Mouse (Mus musculus) MEL (cell line): ENCODE measurements around the gene Rhbdl3. TPM values are rescaled to one million over a fixed set of nuclear protein-coding genes. Genes with fewer than 3 reads are reported as not detected.

Experiments
- DNase-seq: peaks from one replicate; pipeline ENCODE4 v3.0.0; 2011; ENCODE audit warnings: low read depth, low spot score
- H3K27ac ChIP-seq: 2 replicates; pipeline ENCODE4 v1.5.1; 2012; ENCODE audit warnings: low read depth, mild to moderate bottlenecking, control low read depth, low read length, moderate library complexity; ENCODE audit not compliant: control insufficient read depth
- H3K27me3 ChIP-seq, 2 experiments: fragments of 150-350 bp in 1 of 2; sonication (generic) in 1 of 2; 2 replicates each; pipeline ENCODE4 v1.6.1; 2012; ENCODE audit warnings: low read length in 2 of 2, mild to moderate bottlenecking in 2 of 2, improper control_type of control experiment in 1 of 2, moderate library complexity in 1 of 2; ENCODE audit not compliant: insufficient read depth in 2 of 2, control insufficient read depth in 1 of 2
- H3K36me3 ChIP-seq, 2 experiments: 2 replicates each; pipeline ENCODE4 v1.6.1; 2012 to 2014; ENCODE audit warnings: low read length in 2 of 2, improper control_type of control experiment in 1 of 2, inconsistent platforms in 1 of 2, mild to moderate bottlenecking in 1 of 2; ENCODE audit not compliant: insufficient read depth in 2 of 2, control insufficient read depth in 1 of 2
- H3K4me1 ChIP-seq, 2 experiments: fragments of 150-350 bp in 1 of 2; sonication (generic) in 1 of 2; 2 replicates each; pipeline ENCODE4 v1.6.1; 2012; ENCODE audit warnings: low read length in 2 of 2, improper control_type of control experiment in 1 of 2, mild to moderate bottlenecking in 1 of 2; ENCODE audit not compliant: insufficient read depth in 2 of 2, control insufficient read depth in 1 of 2
- H3K4me3 ChIP-seq, 2 experiments: fragments of 150-350 bp in 1 of 2; sonication (generic) in 1 of 2; 2 replicates each; pipeline ENCODE4 v1.5.1; 2012; ENCODE audit warnings: low read depth in 2 of 2, low read length in 2 of 2, mild to moderate bottlenecking in 2 of 2, moderate library complexity in 2 of 2, control low read depth in 1 of 2, improper control_type of control experiment in 1 of 2; ENCODE audit not compliant: control insufficient read depth in 1 of 2, insufficient read depth in 1 of 2
- H3K79me2 ChIP-seq: 2 replicates; pipeline ENCODE4 v1.6.1; 2012; ENCODE audit warnings: mild to moderate bottlenecking, low read length, moderate library complexity; ENCODE audit not compliant: control insufficient read depth, poor library complexity, insufficient read depth
- H3K9ac ChIP-seq: 2 replicates; pipeline ENCODE4 v1.6.1; 2012; ENCODE audit warnings: low read depth, mild to moderate bottlenecking, control low read depth, low read length, moderate library complexity; ENCODE audit not compliant: control insufficient read depth, poor library complexity, severe bottlenecking
- H3K9me3 ChIP-seq: fragments of 150-350 bp; sonication (generic); replicated peaks from 2 replicates; pipeline ENCODE4 v1.6.1; 2012; ENCODE audit warnings: mild to moderate bottlenecking, low read length, improper control_type of control experiment, moderate library complexity; ENCODE audit not compliant: insufficient read depth
- BHLHE40 ChIP-seq: IDR thresholded peaks from 2 replicates; pipeline ENCODE4 v1.6.1; 2012; ENCODE audit warnings: low read depth, mild to moderate bottlenecking, inconsistent platforms, low read length, improper control_type of control experiment, borderline replicate concordance
- CHD1 ChIP-seq: IDR thresholded peaks from 2 replicates; pipeline ENCODE4 v1.6.1; 2012; ENCODE audit warnings: low read depth, mild to moderate bottlenecking, inconsistent platforms, low read length, improper control_type of control experiment
- CHD2 ChIP-seq: IDR thresholded peaks from 2 replicates; pipeline ENCODE4 v1.6.1; 2011; ENCODE audit warnings: low read length, improper control_type of control experiment
- CTCF ChIP-seq, 3 experiments: IDR thresholded peaks in 2 of 3; conservative IDR thresholded peaks in 1 of 3; 2 replicates each; pipeline ENCODE4 v1.5.1; 2011 to 2012; ENCODE audit warnings: low read length in 3 of 3, low read depth in 2 of 3, mild to moderate bottlenecking in 2 of 3, improper control_type of control experiment in 1 of 3, inconsistent platforms in 1 of 3, mixed read lengths in 1 of 3, moderate library complexity in 1 of 3; ENCODE audit not compliant: control insufficient read depth in 1 of 3, insufficient read depth in 1 of 3, poor library complexity in 1 of 3, severe bottlenecking in 1 of 3
- E2F4 ChIP-seq: IDR thresholded peaks from 2 replicates; pipeline ENCODE4 v1.6.1; 2011; ENCODE audit warnings: low read depth, low read length, improper control_type of control experiment, borderline replicate concordance
- EP300 ChIP-seq, 2 experiments: IDR thresholded peaks; 2 replicates each; pipeline ENCODE4 v1.6.1; 2011; ENCODE audit warnings: improper control_type of control experiment in 2 of 2, low read length in 2 of 2, low read depth in 1 of 2, mild to moderate bottlenecking in 1 of 2
- ETS1 ChIP-seq: IDR thresholded peaks from 2 replicates; pipeline ENCODE4 v1.6.1; 2012; ENCODE audit warnings: low read depth, mild to moderate bottlenecking, inconsistent platforms, low read length, improper control_type of control experiment, moderate library complexity
- GABPA ChIP-seq: IDR thresholded peaks from 2 replicates; pipeline ENCODE4 v1.6.1; 2012; ENCODE audit warnings: low read depth, mild to moderate bottlenecking, inconsistent platforms, low read length, improper control_type of control experiment, moderate library complexity
- GATA1 ChIP-seq: IDR thresholded peaks from 2 replicates; pipeline ENCODE4 v1.6.1; 2011; ENCODE audit warnings: low read depth, low read length, improper control_type of control experiment
- HCFC1 ChIP-seq: IDR thresholded peaks from 2 replicates; pipeline ENCODE4 v1.6.1; 2012; ENCODE audit warnings: low read depth, mild to moderate bottlenecking, inconsistent platforms, low read length, improper control_type of control experiment, moderate library complexity
- JUND ChIP-seq: IDR thresholded peaks from 2 replicates; pipeline ENCODE4 v1.6.1; 2011; ENCODE audit warnings: low read depth, mild to moderate bottlenecking, improper control_type of control experiment, low read length
- KAT2A ChIP-seq: conservative IDR thresholded peaks from 2 replicates; pipeline ENCODE4 v1.6.1; 2012; ENCODE audit warnings: low read depth, low read length, improper control_type of control experiment, inconsistent platforms
- MAFK ChIP-seq: IDR thresholded peaks from 2 replicates; pipeline ENCODE4 v1.6.1; 2011; ENCODE audit warnings: low read depth, mild to moderate bottlenecking, low read length, improper control_type of control experiment, borderline replicate concordance
- MAX ChIP-seq: IDR thresholded peaks from 2 replicates; pipeline ENCODE4 v1.6.1; 2011; ENCODE audit warnings: low read length, improper control_type of control experiment
- MXI1 ChIP-seq: IDR thresholded peaks from 2 replicates; pipeline ENCODE4 v1.6.1; 2011; ENCODE audit warnings: mild to moderate bottlenecking, low read depth, low read length, improper control_type of control experiment
- MYB ChIP-seq: IDR thresholded peaks from 2 replicates; pipeline ENCODE4 v1.6.1; 2011; ENCODE audit warnings: mild to moderate bottlenecking, low read depth, low read length, improper control_type of control experiment
- MYC ChIP-seq: IDR thresholded peaks from 2 replicates; pipeline ENCODE4 v1.6.1; 2011; ENCODE audit warnings: low read depth, mild to moderate bottlenecking, low read length, improper control_type of control experiment, moderate library complexity
- NELFE ChIP-seq: IDR thresholded peaks from 2 replicates; pipeline ENCODE4 v1.6.1; 2011; ENCODE audit warnings: low read depth, low read length, improper control_type of control experiment
- NRF1 ChIP-seq: IDR thresholded peaks from 2 replicates; pipeline ENCODE4 v1.6.1; 2014; ENCODE audit warnings: low read depth, mild to moderate bottlenecking, inconsistent platforms, low read length, improper control_type of control experiment, moderate library complexity; ENCODE audit not compliant: poor library complexity, insufficient read depth, severe bottlenecking
- POLR2A ChIP-seq, 2 experiments: IDR thresholded peaks; 2 replicates each; pipeline ENCODE4 v1.6.1; 2011 to 2012; ENCODE audit warnings: low read length in 2 of 2, mild to moderate bottlenecking in 2 of 2, control low read depth in 1 of 2, improper control_type of control experiment in 1 of 2, low read depth in 1 of 2, moderate library complexity in 1 of 2; ENCODE audit not compliant: control insufficient read depth in 1 of 2, insufficient read depth in 1 of 2, poor library complexity in 1 of 2
- POLR2AphosphoS5 ChIP-seq: IDR thresholded peaks from 2 replicates; pipeline ENCODE4 v1.6.1; 2012; ENCODE audit warnings: low read depth, borderline replicate concordance, mild to moderate bottlenecking, inconsistent platforms, low read length, moderate library complexity, mixed read lengths
- RAD21 ChIP-seq: IDR thresholded peaks from 2 replicates; pipeline ENCODE4 v1.6.1; 2011; ENCODE audit warnings: mild to moderate bottlenecking, low read depth, low read length, improper control_type of control experiment
- RCOR1 ChIP-seq: IDR thresholded peaks from 2 replicates; pipeline ENCODE4 v1.6.1; 2012; ENCODE audit warnings: low read depth, mild to moderate bottlenecking, inconsistent platforms, low read length, improper control_type of control experiment
- SIN3A ChIP-seq: IDR thresholded peaks from 2 replicates; pipeline ENCODE4 v1.6.1; 2012; ENCODE audit warnings: low read length, improper control_type of control experiment, inconsistent platforms
- SMC3 ChIP-seq: IDR thresholded peaks from 2 replicates; pipeline ENCODE4 v1.6.1; 2011; ENCODE audit warnings: low read depth, low read length, improper control_type of control experiment
- TAL1 ChIP-seq: IDR thresholded peaks from 2 replicates; pipeline ENCODE4 v1.6.1; 2012; ENCODE audit warnings: mild to moderate bottlenecking, inconsistent platforms, low read length, moderate library complexity, mixed read lengths
- TBP ChIP-seq: IDR thresholded peaks from 2 replicates; pipeline ENCODE4 v1.8.0; 2011; ENCODE audit warnings: low read depth, low read length, improper control_type of control experiment
- TCF12 ChIP-seq: IDR thresholded peaks from 2 replicates; pipeline ENCODE4 v1.6.1; 2014; ENCODE audit warnings: low read depth, mild to moderate bottlenecking, inconsistent platforms, low read length, improper control_type of control experiment, moderate library complexity
- UBTF ChIP-seq: IDR thresholded peaks from 2 replicates; pipeline ENCODE4 v1.6.1; 2012; ENCODE audit warnings: low read depth, mild to moderate bottlenecking, inconsistent platforms, low read length, improper control_type of control experiment, moderate library complexity, borderline replicate concordance; ENCODE audit not compliant: insufficient read depth
- USF1 ChIP-seq: IDR thresholded peaks from 2 replicates; pipeline ENCODE4 v1.6.1; 2014; ENCODE audit warnings: low read depth, mild to moderate bottlenecking, inconsistent platforms, low read length, improper control_type of control experiment, moderate library complexity
- USF2 ChIP-seq, 2 experiments: IDR thresholded peaks; 2 replicates each; pipeline ENCODE4 v1.6.1; 2011 to 2012; ENCODE audit warnings: improper control_type of control experiment in 2 of 2, low read length in 2 of 2, borderline replicate concordance in 1 of 2, inconsistent platforms in 1 of 2, low read depth in 1 of 2, mild to moderate bottlenecking in 1 of 2; ENCODE audit not compliant: insufficient read depth in 1 of 2
- ZKSCAN1 ChIP-seq: IDR thresholded peaks from 2 replicates; pipeline ENCODE4 v1.6.1; 2012; ENCODE audit warnings: low read depth, mild to moderate bottlenecking, inconsistent platforms, low read length, improper control_type of control experiment, moderate library complexity
- ZMIZ1 ChIP-seq: IDR thresholded peaks from 2 replicates; pipeline ENCODE4 v1.6.1; 2012; ENCODE audit warnings: low read depth, mild to moderate bottlenecking, inconsistent platforms, low read length, improper control_type of control experiment, moderate library complexity
- polyA plus RNA-seq, 2 experiments: library from polyadenylated mRNA; stranded (reverse) in 1 of 2; unstranded in 1 of 2; fragments of >175 nt in 1 of 2; fragments of >200 nt in 1 of 2; gene quantifications; 2 replicates each; pipeline versions ENCODE4 v1.2.1 to v1.2.4; 2012; ENCODE audit warnings: low replicate concordance in 2 of 2, low read depth in 1 of 2; ENCODE audit not compliant: insufficient read length in 2 of 2, insufficient read depth in 1 of 2, missing spikeins in 1 of 2
- total RNA-seq: library from RNA; depleted of rRNA; stranded (reverse); fragments of 300-350 nt; gene quantifications from 2 replicates; pipeline ENCODE4 v1.2.3, GENCODE M21; 2012

Rhbdl3 gene
- total and polyA plus RNA-seq, 3 experiments, result 0.04 to 0.11 TPM; not detected in 1

DNA sequence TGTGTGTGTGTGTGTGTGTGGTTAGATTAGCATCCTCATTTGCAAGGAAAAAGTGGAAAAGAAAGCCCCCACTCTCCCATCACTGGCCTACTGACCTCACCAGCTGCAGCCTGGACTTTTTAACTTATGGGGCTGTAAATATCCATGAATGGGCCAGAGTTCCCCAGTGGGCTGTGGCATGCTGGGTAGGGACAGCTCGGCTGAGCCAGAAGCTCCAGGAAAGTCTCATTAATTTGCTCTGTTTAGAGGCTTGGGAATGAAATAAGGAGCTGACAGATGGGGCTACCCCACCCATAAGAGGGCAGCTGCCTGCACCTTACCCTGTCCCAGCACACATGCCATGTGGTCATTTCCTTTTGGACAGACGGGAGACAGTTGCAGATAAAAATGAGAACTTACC is 11.3 kb downstream of the Rhbdl3 start:
- DNase-seq, result no peak
- Histone ChIP-seq H3K27ac (no peak overlapping the region), H3K36me3 (no peaks in the 10 kb centered on the region), H3K4me3 (no peak overlapping the region), H3K79me2 (no peaks in the 10 kb centered on the region), H3K27me3 (no peaks in the 10 kb centered on the region), H3K9me3 (no peaks in the 10 kb centered on the region), H3K4me1 (peaks cover 0 to 4% of the 10 kb centered on the region in 2 experiments; a peak in 2 of 4 replicates), H3K9ac (no peak overlapping the region)
- TF ChIP-seq MAFK (no peak), POLR2A (IDR thresholded peaks at IDR 0.05; ENCODE audit: control insufficient read depth in 1 of 2, insufficient read depth in 1 of 2, low read depth in 1 of 2, low read length in 2 of 2, poor library complexity in 1 of 2) (no peak)

DNA sequence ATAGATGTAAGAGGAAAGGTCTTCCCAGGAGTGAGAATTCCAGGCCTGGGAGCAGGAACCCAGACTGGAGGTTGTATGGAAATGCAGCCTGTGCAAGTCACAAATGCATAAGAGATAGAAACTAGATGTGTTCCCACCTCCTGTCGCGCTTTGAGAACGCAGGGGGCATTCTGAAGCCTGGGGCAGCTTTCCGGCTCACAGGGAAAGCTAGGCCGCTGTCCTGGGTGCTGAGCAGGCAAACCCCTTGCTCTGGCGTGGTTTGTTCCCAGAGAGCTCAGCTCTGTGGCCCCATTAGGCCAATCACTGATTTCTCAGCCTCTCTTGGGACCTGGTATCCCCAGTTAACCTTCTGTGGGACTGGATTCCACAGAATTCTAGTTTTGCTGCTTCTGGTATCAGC is 11.9 kb downstream of the Rhbdl3 start:
- no peaks in the 10 kb centered on the region for H3K9me3 ChIP-seq
- peak; percentile 69 for DNase-seq
- no peaks in the 10 kb centered on the region for H3K36me3 ChIP-seq
- TF ChIP-seq UBTF (no peak), MXI1 (peak; percentile 45; the same call in 1 of the 2 replicates), ZMIZ1 (peak; percentile 13; the same call in 1 of the 2 replicates), MAX (no peak), E2F4 (no peak), TAL1 (no peak), RCOR1 (no peak), GATA1 (no peak), NELFE (peak; percentile 33), USF2 (IDR thresholded peaks at IDR 0.05; ENCODE audit: borderline replicate concordance in 1 of 2, insufficient read depth in 1 of 2, low read depth in 1 of 2, low read length in 2 of 2) (no peak), BHLHE40 (no peak), GABPA (no peak), HCFC1 (peak; percentile 13; the same call in 1 of the 2 replicates), KAT2A (no peak), JUND (no peak), USF1 (no peak), SIN3A (peak; percentile 68), NRF1 (no peak), MYB (no peak), MYC (no peak), CHD1 (no peak), CHD2 (no peak), TBP (no peak), CTCF (IDR thresholded peaks at IDR 0.05 in 2 of 3, conservative IDR thresholded peaks at IDR 0.05 in 1 of 3; ENCODE audit: control insufficient read depth in 1 of 3, insufficient read depth in 1 of 3, low read depth in 2 of 3, low read length in 3 of 3, poor library complexity in 1 of 3, severe bottlenecking in 1 of 3) (no peak), EP300 (IDR thresholded peaks at IDR 0.05; ENCODE audit: low read depth in 1 of 2, low read length in 2 of 2) (no peak), TCF12 (no peak), MAFK (no peak), ETS1 (no peak), RAD21 (no peak), SMC3 (no peak), POLR2AphosphoS5 (no peak), ZKSCAN1 (no peak)

More for the DNA sequence above, 11.9 kb downstream of the Rhbdl3 start:
- Histone ChIP-seq H3K4me3 (no peak overlapping the region), H3K27ac (no peak overlapping the region), H3K9ac (no peak overlapping the region), H3K27me3 (no peaks in the 10 kb centered on the region), H3K4me1 (peaks cover 0 to 4% of the 10 kb centered on the region in 2 experiments; a peak in 2 of 4 replicates), H3K79me2 (no peaks in the 10 kb centered on the region)
